Mouse (Mus musculus) megakaryocyte, adult 5-6 weeks (primary cell): ENCODE results near the gene Fat4. TPM values are rescaled to one million over a fixed set of nuclear protein-coding genes. Genes with fewer than 3 reads are reported as not detected.

Source experiments
- ATAC-seq: 2 replicates; pipeline ENCODE4 v1.8.0; 2016; ENCODE audit warnings: mild to moderate bottlenecking, inconsistent platforms; ENCODE audit not compliant: poor library complexity, severe bottlenecking
- total RNA-seq, 2 experiments: library from RNA; stranded (forward) in 1 of 2; stranded (reverse) in 1 of 2; fragments of 153-499, 151-499 nt in 1 of 2; fragments of 221-1000, 200-1000 nt in 1 of 2; gene quantifications; 2 replicates each; pipeline versions ENCODE4 v1.2.3 to v1.2.4; 2015 to 2017

Gene Fat4
- total RNA-seq, 2 experiments from 2014 or later, result 0.04 TPM; not detected in 1

GRCm38 (mm10) chr3:38906832-38907231 is 20.1 kb downstream of the Fat4 start:
- no peak for ATAC-seq

- ATAC-seq, result no peak
Measured at GRCm38 (mm10) chr3:38907676-38908425, 21.1 kb downstream of the Fat4 start.

DNA sequence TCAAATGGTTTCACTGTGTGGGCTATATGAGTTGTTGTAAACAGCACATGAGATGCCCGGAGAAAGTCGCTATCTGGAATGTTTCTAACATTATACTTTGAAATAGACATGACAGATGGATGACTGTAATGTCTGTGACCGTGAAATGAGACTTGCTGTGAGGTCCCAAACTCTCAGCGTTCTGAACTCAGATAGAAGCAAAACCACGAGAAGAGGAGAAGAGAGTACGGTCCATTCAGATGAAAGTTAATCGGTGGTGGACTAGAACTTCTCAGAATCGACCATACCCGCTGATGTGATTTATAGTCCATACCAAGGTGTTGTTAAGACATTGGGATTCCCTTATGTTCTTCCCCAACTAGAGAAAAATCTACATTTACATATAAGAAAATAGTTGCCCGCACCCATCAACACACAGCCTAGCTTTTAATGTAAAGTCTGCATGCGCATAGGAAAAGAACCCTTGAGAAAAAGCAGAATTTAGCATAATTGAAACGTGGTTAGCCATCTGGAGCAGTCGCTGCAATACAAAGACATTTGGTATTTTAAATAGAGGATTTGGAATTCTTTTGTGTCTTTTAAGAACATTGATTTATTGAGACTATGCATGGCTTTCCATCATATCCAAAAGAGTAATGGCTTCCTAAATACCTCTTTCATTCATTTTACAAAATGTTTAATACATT is 21.8 kb downstream of the Fat4 start:
- no peak for ATAC-seq

DNA sequence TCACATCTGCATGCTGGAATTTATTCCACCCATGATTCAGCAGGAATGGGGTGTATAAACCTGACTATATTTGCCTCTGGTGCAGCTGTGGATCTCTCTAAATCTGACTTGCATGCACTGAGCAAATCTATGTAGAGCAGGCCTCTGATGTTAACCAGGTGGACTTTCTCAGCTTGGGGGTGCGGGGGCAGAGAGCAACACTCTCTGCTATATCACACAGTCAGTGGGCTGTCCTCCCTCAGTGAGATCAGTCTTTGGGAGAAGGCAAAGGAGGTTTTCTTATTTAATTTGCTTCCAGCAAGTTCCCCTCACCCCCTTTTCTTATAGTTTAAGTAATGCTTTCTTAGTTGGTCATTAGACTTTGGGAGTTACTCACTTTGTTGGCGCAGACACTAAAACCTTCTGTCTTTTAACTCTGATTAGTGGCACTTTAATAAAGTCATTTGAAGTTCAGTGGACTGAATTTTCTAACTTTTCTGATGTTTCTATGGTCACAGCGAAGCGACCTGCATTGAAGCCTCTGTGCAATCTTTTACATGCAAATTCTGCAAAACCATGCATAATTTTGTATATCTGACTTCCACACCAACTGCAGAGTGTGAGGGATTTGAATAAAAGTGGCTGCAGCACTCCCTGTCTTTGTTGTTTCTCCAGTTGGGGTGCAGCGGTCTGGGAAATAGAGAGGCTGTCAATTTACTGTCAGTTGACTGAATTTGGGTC is 26.2 kb downstream of the Fat4 start:
- no peak for ATAC-seq

DNA sequence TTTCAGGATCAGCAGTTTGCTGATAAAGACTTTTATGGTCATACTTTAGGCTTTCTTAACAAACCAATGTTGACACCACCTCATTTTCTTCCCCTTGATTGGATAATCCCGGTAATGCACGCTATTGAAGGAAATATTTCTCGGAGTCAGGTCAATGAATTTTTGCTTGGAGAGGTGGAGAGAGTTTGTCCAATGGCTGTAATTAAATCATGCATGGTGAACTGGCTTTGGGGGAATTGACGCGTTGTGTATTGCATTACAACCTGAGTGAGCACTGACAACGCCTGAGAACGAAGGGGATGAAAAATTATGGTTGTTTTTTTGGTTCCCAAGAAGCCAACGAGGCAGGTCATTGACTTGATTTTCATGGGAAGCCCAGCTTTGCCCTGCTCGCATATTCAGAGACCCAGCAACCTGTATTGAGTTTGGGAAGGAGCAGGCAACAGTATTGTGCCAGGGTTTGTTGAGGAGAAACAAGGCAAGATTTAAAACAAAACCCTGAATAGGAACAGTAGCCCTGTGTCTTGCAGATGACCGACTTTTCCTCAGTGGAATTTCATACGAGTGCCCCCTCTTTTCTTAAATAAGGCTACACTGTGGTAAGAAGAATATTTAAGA is 26.9 kb downstream of the Fat4 start:
- ATAC-seq, result no peak

- ATAC-seq, result no peak
Measured at GRCm38 (mm10) chr3:38918926-38919325, 32.2 kb downstream of the Fat4 start.

- no peak for ATAC-seq
Measured at GRCm38 (mm10) chr3:38921031-38921430, 34.3 kb downstream of the Fat4 start.

DNA sequence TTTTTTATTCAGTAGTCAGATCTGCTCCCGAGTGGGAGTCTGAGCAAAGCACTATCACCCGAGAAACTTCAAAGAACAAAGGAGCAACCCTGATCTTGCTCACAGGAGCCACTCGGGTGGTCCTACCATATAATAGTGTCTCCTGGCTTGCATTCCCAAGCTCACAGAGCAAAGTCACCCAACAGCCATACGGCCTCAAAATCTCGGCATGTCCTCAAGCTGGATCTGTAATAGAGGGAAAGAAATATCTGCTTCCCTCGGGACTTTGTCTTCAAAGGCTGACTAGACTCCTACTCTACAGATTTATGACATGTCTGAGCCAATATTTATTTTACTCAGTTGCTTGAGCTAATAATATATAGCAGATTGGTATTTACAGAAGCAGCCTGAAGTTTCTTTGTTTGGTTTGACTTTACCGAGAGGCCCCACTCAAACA is 36.5 kb downstream of the Fat4 start:
- no peak for ATAC-seq

DNA sequence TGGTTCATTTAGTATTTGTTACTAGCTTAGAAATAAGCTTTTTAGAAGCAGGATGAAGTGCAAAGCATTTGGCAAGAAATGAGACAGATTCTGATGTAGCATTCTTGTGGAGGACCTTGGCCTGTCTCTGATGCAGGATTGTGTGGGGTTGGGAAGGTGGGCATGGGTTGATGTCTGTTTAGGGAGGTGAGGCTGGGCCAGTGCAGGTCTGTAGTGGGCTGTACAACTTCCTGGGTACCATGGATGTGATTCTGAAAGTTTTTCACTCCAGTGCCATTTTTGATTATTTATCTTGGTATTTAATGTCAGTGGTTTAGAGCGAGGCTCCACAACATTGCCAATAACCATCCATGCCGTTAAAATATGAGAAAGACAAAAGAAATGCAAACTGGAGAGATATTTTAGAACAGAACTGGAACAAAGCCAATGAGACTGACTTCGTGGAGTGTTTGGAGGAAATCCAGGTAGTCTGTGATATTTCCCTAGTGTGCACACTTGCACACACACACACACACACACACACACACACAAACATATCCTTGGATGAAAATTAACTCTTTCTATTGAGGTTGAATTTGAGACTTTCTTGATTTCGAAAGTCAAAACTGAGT is 41.4 kb downstream of the Fat4 start:
- no peak for ATAC-seq

- ATAC-seq, result no peak
Measured at GRCm38 (mm10) chr3:38928751-38929150, 42.0 kb downstream of the Fat4 start.

DNA sequence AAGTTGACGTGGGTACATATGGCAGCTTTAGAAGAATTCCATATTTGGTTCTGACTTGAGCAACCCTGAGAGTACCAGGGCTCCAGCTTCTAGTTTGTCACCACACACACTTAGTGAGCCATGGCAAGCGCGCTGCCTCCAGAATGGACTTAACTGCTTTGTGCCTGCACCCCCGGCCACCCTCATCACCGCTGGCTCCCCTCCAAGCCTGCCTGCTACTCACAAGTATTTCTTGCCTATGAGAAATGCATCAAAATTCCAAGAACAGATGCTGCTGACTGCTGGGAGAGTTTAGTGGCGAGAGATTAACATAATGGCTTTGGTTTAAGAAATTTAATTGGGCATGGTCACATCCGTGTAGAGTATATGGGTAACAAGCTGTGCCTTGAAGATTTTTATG is 48.0 kb downstream of the Fat4 start:
- ATAC-seq, result no peak

GRCm38 (mm10) chr3:38936485-38936884 is 49.7 kb downstream of the Fat4 start:
- no peak for ATAC-seq

- no peak for ATAC-seq
Measured at GRCm38 (mm10) chr3:38937159-38937558, 50.4 kb downstream of the Fat4 start.

DNA sequence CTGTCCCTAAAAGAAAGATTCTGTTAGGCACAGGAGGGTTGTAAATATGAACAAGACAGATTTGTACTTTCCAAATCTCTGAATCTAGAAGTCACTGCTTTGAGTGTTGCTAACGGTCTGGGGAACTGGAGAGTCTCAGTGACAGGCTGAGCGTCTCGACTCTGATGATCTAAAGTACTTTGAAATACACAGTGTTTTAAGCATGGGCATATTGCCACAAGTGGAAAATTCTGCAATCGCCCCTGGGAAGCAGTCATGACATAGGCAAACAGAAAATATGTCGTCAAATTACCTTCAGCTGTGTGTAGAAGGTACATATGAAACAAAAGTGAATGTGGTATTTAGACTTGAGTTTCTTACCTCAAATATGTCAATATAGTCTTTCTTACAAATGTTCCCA is 51.4 kb downstream of the Fat4 start:
- ATAC-seq, result no peak

- ATAC-seq, result no peak
Measured at GRCm38 (mm10) chr3:38939573-38939972, 52.8 kb downstream of the Fat4 start.

DNA sequence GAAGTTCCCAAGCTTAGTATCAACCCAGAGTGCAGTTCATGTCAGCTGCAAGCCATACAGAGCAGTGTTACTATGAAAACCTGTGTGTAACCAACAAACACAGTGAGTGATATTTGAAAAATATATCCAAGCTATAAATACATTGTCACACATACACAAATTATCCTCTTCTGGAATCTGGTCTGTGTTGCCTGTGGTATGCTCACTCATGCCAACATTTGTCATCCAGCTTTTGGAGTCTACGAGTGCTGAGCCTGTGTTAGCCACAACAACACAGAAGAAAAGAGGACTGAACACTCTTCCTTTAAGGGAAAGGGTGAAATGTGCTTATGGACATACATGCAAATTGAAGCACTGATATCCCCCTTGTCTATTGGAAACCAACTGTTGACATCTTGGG is 53.6 kb downstream of the Fat4 start:
- ATAC-seq, result no peak

- ATAC-seq, result no peak
Measured at GRCm38 (mm10) chr3:38945157-38945556, 58.4 kb downstream of the Fat4 start.

GRCm38 (mm10) chr3:38947706-38948105 is 61.0 kb downstream of the Fat4 start:
- ATAC-seq, result no peak

- no peak for ATAC-seq
Measured at GRCm38 (mm10) chr3:38952602-38953001, 65.9 kb downstream of the Fat4 start.

- no peak for ATAC-seq
Measured at GRCm38 (mm10) chr3:38954196-38954595, 67.5 kb downstream of the Fat4 start.
